Mouse (Mus musculus): ENCODE measurements around the gene St3gal3.

DNA sequence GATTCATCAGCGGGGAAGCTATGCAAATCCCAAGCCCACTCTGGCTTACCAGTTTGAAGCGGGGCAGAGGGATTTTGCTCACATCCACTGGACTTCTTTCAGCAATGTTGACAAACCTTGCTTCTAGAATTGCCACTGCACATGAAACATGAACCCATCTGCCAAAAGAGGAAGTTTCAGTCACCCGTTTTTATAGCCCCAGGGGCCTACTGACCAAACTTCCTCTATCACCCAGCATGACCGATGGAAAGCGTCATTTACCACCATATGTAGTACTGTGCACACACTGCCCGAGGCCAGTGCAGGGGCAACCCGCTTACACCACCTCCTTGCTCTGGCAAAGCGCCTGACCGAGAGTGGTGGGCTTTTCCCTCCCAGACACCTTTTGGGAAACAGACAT is 9.6 kb upstream of the St3gal3 start:
- TF ChIP-seq CTCF (IDR thresholded peaks at IDR 0.05; ENCODE audit: low read depth, low read length): no peak
- TF ChIP-seq GATA1 (IDR thresholded peaks at IDR 0.05; ENCODE audit: borderline replicate concordance, low read length): no peak
- TF ChIP-seq TAL1 (conservative IDR thresholded peaks at IDR 0.05; ENCODE audit: low read depth, low read length): no peak
- TF ChIP-seq POLR2AphosphoS5 (IDR thresholded peaks at IDR 0.05; ENCODE audit: insufficient replicate concordance, low read depth, low read length): no peak

Data from G1E (cell line).